Mouse (Mus musculus) hindbrain, embryonic 15.5 days (tissue): ENCODE measurements around the gene Slc25a30. TPM values are rescaled to one million over a fixed set of nuclear protein-coding genes. Genes with fewer than 3 reads are reported as not detected.

ENCODE experiments used
- ATAC-seq: fragments of 200-750 bp; cut with Nextera tagmentation; 2 replicates; pipeline ENCODE4 v1.8.0; 2017; ENCODE audit warnings: low read depth, moderate number of reproducible peaks, moderate TSS enrichment; ENCODE audit not compliant: low FRiP score
- H3K27ac ChIP-seq: fragments of 300-500 bp; sonication (generic); replicated peaks from 2 replicates; pipeline ENCODE4 v1.5.1; 2015; ENCODE audit warnings: mild to moderate bottlenecking, inconsistent platforms
- H3K27me3 ChIP-seq: fragments of 300-500 bp; sonication (generic); 2 replicates; pipeline ENCODE4 v1.6.1; 2015; ENCODE audit warnings: control low read depth, inconsistent platforms
- H3K36me3 ChIP-seq: fragments of 300-500 bp; sonication (generic); 2 replicates; pipeline ENCODE4 v1.6.1; 2015; ENCODE audit warnings: control low read depth, inconsistent platforms
- H3K4me1 ChIP-seq: fragments of 300-500 bp; sonication (generic); replicated peaks from 2 replicates; pipeline ENCODE4 v1.6.1; 2015; ENCODE audit warnings: control low read depth, inconsistent platforms
- H3K4me2 ChIP-seq: fragments of 300-500 bp; sonication (generic); 2 replicates; pipeline ENCODE4 v1.6.1; 2015; ENCODE audit warnings: moderate library complexity, mild to moderate bottlenecking, inconsistent platforms
- H3K4me3 ChIP-seq: fragments of 300-500 bp; sonication (generic); 2 replicates; pipeline ENCODE4 v1.5.1; 2015; ENCODE audit warnings: mild to moderate bottlenecking, inconsistent platforms
- H3K9ac ChIP-seq: fragments of 300-500 bp; sonication (generic); 2 replicates; pipeline ENCODE4 v1.6.1; 2015; ENCODE audit warnings: inconsistent platforms
- H3K9me3 ChIP-seq: fragments of 300-500 bp; sonication (generic); 2 replicates; pipeline ENCODE4 v1.6.1; 2016; ENCODE audit warnings: control low read depth, inconsistent platforms
- WGBS: fragments of 180-500 bp; shearing (Covaris S2); methylation state at CpG from one replicate; pipeline ENCODE4 v1.1.7; 2015; 5-methylcytosine and 5-hydroxymethylcytosine counted together
- polyA plus RNA-seq: library from polyadenylated mRNA; unstranded; fragments of >200 nt; fragmentation: Nextera tagmentation; extraction: Ambion mirVana; gene quantifications from 2 replicates; pipeline ENCODE4 v1.2.1, GENCODE M21; 2015

Slc25a30 gene
- polyA plus RNA-seq, 1 experiment from 2014 or later = 9.9 TPM

DNA sequence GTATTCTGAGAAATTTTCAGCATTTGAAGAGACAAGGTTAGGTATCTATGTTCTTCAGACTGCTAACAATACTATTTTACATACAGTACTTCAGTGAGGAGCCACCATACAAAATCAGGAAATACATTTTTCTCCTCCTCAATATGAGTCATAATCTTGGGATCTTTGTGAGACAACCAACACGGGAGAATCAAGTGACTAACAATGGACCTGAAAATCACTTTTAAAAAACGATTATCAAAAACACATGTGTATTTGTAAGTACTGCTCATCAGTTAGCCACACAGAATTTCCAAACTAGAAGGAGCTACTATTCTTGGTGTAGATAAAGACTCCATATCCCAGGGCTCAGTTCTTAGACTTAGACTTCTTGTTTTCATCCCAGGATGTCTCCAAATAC is 55.5 kb downstream of the Slc25a30 start:
- Histone ChIP-seq H3K9me3 (no peaks in the 10 kb centered on the region), H3K4me3 (no peak overlapping the region), H3K27ac (no peak overlapping the region), H3K36me3 (peaks cover 69% of the 10 kb centered on the region), H3K9ac (no peak overlapping the region), H3K4me2 (no peak overlapping the region), H3K4me1 (no peaks in the 10 kb centered on the region), H3K27me3 (no peaks in the 10 kb centered on the region)
- 90% methylated on average over 2 of the region's 2 CpGs for WGBS
- no peak for ATAC-seq

DNA sequence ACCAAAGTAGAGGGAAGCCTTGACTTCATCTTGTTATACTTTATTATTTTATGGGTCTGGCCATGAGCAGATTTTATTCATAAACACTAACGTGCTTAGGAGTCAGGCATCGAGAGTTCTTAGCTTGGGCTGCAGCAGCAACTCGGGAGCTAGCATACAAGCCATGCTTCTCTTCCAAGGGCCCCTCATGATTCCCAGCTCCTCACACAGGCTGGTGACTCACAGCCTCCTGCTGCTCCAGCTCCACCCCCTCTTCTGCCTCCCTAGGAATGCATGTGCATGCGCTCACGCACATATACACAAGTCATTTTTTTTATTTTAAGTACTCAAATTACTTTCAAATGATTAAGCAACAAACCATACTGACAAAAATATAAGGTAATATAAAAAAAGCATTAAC is 58.7 kb downstream of the Slc25a30 start:
- no peak for ATAC-seq
- Histone ChIP-seq H3K27ac (no peak overlapping the region), H3K9me3 (no peaks in the 10 kb centered on the region), H3K36me3 (peaks cover 57% of the 10 kb centered on the region), H3K4me2 (no peak overlapping the region), H3K9ac (no peak overlapping the region), H3K4me3 (no peak overlapping the region), H3K4me1 (no peaks in the 10 kb centered on the region), H3K27me3 (no peaks in the 10 kb centered on the region)
- 92% methylated on average over 5 of the region's 5 CpGs for WGBS

DNA sequence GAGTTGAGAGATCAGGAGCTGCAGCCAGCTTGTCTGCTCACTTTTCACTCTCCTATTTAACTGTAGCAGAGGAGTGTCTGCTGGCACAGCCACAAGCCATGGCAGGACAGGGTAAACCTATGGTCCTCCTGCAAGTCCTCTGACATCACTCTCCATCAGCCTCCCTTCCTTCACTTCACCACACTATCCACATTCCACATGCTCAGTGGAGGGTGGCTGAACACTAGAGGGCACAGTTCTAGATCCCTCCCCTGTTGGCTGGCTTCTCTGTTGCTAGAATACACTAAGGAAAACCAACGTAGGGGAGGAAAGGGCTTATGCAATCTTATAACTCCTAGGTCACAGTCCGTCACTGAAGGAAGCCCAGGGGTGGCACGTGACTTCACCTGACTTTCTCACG is 59.8 kb downstream of the Slc25a30 start:
- 74% methylated on average over 4 of the region's 4 CpGs for WGBS
- H3K27me3 ChIP-seq = no peaks in the 10 kb centered on the region
- no peak for ATAC-seq

DNA sequence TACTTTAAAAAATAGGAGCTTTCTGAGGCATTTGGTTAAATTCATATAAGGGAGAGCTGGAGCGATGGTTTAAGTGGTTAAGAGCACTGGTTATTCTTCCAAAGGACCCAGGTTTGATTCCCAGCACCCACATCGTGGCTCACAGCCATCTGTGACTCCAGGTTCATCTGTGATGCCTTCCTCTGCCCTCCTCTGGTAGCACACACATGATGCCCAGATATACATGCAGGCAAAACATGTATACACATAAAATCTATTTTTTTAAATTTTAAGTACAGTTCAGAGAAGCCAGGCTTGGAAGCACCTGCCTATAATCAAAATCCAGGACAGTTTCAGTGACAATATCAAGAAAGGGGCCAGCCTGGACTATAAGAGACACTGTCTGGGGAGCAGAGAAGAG is 64.0 kb downstream of the Slc25a30 start:
- no peaks in the 10 kb centered on the region for H3K4me1 ChIP-seq
- 92% methylated on average over 2 of the region's 2 CpGs for WGBS

More for the DNA sequence above, 59.8 kb downstream of the Slc25a30 start:
- no peaks in the 10 kb centered on the region for H3K9me3 ChIP-seq
- H3K36me3 ChIP-seq = peaks cover 54% of the 10 kb centered on the region
- H3K9ac ChIP-seq = no peak overlapping the region
- no peaks in the 10 kb centered on the region for H3K4me1 ChIP-seq
- no peak overlapping the region for H3K4me2 ChIP-seq
- no peak overlapping the region for H3K4me3 ChIP-seq
- no peak overlapping the region for H3K27ac ChIP-seq

DNA sequence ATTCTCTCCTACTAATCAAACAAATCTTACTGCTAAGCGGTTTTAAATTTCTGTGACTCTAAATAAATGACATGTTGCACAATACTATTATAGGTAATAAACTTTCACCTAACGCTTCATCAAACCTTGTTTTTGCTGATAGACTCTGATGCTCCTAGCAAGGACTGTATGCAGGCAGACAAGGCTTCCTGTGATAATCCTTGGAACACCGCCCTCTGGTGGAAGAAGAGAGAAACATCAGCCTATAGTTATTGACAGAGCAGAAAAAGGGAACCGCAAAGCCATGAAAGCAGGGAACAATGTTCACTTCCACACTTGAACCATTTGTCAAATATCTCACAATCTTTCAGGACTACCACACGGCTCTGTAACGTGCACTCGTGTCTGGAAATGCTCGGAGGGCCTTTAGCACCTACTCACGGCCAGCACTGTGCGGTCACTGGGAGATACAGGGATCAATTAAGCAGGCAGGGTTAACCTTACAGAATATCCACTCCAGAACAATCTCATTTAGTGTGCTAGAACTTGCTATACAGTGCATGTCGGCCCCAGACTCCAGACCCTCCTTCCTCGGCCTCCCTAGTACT is 64.8 kb downstream of the Slc25a30 start:
- peak; percentile 69; the same call in 1 of the 2 replicates for ATAC-seq
- 60% methylated on average over 12 of the region's 12 CpGs for WGBS
- H3K36me3 ChIP-seq = peaks cover 54% of the 10 kb centered on the region

More for the DNA sequence above, 64.0 kb downstream of the Slc25a30 start:
- no peak overlapping the region for H3K4me2 ChIP-seq
- H3K36me3 ChIP-seq = peaks cover 56% of the 10 kb centered on the region
- ATAC-seq = no peak
- no peak overlapping the region for H3K9ac ChIP-seq
- no peaks in the 10 kb centered on the region for H3K9me3 ChIP-seq
- H3K27ac ChIP-seq = no peak overlapping the region
- no peak overlapping the region for H3K4me3 ChIP-seq
- no peaks in the 10 kb centered on the region for H3K27me3 ChIP-seq

DNA sequence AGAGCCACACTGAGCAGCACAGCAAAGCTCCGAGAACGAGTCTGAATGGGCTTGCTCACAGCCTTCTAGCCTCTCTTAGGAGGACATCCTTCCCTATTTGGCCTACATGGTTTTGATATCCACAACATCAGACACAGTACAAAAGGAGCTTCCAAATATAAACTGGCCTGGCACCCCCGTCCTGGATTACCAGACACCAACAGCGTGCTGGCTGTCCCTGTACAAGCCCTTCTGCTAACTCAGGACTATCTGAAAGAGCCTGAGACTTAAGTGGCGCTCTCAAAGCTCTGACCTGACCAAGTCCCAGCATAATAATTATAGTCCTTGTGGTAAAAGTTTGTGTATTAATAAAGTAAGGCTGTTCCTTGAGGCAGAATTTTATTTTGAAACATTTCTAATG is 66.7 kb downstream of the Slc25a30 start:
- Histone ChIP-seq H3K4me1 (no peaks in the 10 kb centered on the region), H3K27ac (no peak overlapping the region), H3K27me3 (no peaks in the 10 kb centered on the region), H3K4me2 (no peak overlapping the region), H3K9ac (no peak overlapping the region), H3K36me3 (peaks cover 60% of the 10 kb centered on the region), H3K4me3 (no peak overlapping the region), H3K9me3 (no peaks in the 10 kb centered on the region)
- 95% methylated on average over 5 of the region's 5 CpGs for WGBS
- no peak for ATAC-seq

More for the DNA sequence above, 64.8 kb downstream of the Slc25a30 start:
- no peaks in the 10 kb centered on the region for H3K9me3 ChIP-seq
- no peaks in the 10 kb centered on the region for H3K4me1 ChIP-seq
- no peak overlapping the region for H3K4me2 ChIP-seq
- no peak overlapping the region for H3K4me3 ChIP-seq
- no peaks in the 10 kb centered on the region for H3K27me3 ChIP-seq
- H3K9ac ChIP-seq = no peak overlapping the region
- no peak overlapping the region for H3K27ac ChIP-seq

DNA sequence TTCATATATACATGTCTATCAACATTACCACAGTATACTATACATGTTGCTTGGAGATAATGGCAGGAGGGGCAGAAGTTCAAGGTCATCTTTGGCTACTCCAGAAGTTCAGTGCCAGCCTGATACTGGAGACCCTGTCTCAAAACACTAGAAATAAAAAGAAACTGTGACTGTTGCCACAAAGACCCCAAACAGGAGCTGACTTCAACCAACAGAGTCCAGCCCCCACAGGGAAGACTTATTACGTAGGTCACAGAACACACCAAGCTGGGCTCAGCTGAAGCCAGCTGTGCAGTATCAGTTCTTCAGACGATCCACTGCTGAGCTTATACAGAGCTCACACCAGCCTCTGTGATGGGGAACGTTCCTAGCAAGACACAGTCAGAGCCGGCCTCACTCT is 70.4 kb downstream of the Slc25a30 start:
- H3K9me3 ChIP-seq = no peaks in the 10 kb centered on the region
- H3K4me2 ChIP-seq = no peak overlapping the region
- WGBS = 89% methylated on average over 4 of the region's 4 CpGs
- ATAC-seq = no peak
- no peak overlapping the region for H3K27ac ChIP-seq
- peaks cover 63% of the 10 kb centered on the region for H3K36me3 ChIP-seq
- no peak overlapping the region for H3K9ac ChIP-seq
- no peaks in the 10 kb centered on the region for H3K27me3 ChIP-seq
- no peak overlapping the region for H3K4me3 ChIP-seq
- no peaks in the 10 kb centered on the region for H3K4me1 ChIP-seq

DNA sequence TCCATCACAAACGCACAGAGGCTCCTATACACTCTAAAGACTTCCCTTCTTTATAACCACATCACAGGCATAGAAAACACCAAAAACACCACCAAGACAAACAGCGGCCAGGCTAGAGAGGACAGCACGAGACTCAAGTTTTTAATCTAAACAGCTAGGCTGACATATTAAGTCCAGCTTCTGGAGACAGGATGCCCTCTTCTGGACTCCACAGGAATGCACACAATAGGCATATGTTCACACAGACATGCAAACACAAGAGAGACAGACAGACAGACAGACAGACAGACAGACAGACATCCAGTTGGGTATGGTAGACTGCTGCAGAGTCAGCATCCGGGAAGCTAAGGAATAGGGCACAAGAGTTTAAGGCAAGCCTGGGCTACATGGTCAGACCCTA is 73.2 kb downstream of the Slc25a30 start:
- Histone ChIP-seq H3K4me2 (no peak overlapping the region), H3K4me3 (no peak overlapping the region), H3K27ac (no peak overlapping the region), H3K4me1 (no peaks in the 10 kb centered on the region), H3K9ac (no peak overlapping the region), H3K27me3 (no peaks in the 10 kb centered on the region), H3K9me3 (no peaks in the 10 kb centered on the region), H3K36me3 (peaks cover 66% of the 10 kb centered on the region)
- 71% methylated on average over 4 of the region's 4 CpGs for WGBS
- ATAC-seq = no peak

DNA sequence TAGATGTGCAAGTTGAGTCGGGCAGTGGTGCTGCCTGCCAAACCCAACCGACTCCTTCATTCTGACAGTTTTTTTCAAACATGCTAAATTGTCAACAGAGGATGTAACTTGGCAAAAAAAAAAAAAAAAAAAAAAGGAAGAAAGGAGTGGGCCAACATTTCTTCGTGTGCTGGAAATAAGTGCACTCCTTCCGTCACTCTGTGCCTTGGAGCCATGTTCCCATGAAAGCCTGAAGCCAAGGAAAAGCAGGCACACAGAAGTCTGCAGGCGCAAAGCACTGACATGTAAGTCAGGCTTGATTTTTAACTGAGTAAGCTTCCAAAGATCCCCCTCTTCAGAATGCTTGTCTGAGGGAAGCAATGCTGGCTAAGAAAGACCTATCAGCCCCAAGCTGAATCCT is 74.2 kb downstream of the Slc25a30 start:
- ATAC-seq = no peak
- 86% methylated on average over 5 of the region's 5 CpGs for WGBS
- Histone ChIP-seq H3K4me3 (no peak overlapping the region), H3K27ac (no peak overlapping the region), H3K4me2 (no peak overlapping the region), H3K4me1 (no peaks in the 10 kb centered on the region), H3K36me3 (peaks cover 64% of the 10 kb centered on the region), H3K9me3 (no peaks in the 10 kb centered on the region), H3K9ac (no peak overlapping the region), H3K27me3 (no peaks in the 10 kb centered on the region)

DNA sequence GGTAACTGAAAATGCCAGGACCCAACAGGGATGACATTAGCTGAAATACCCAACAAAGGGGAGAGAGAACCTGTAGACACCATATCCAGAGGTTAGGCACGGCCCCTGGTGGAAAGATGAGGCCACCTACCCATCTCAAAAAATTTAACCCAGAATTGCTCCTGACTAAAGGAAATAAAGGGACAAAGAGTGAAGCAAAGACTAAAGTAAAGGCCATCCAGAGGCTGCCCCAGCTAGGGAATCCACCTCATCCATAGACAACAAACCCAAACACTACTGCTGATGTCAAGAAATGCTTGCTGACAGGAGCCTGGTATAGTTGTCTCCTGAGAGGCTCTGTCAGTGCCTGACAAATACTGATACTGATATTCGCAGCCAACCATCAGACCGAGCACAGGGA is 75.1 kb downstream of the Slc25a30 start:
- Histone ChIP-seq H3K9me3 (no peaks in the 10 kb centered on the region), H3K4me2 (no peak overlapping the region), H3K36me3 (peaks cover 64% of the 10 kb centered on the region), H3K4me3 (no peak overlapping the region), H3K27me3 (no peaks in the 10 kb centered on the region), H3K27ac (no peak overlapping the region), H3K9ac (no peak overlapping the region), H3K4me1 (no peaks in the 10 kb centered on the region)
- ATAC-seq = no peak
- WGBS = 89% methylated on average over 3 of the region's 3 CpGs

Other genes with a start within 250 kb of the Slc25a30 start
- gene Spert, start 193.9 kb downstream of the Slc25a30 start, polyA plus RNA-seq = not detected in 2 replicates
- gene Erich6b, start 144.8 kb downstream of the Slc25a30 start, polyA plus RNA-seq = 0.25 TPM in 1 of 2 replicates, not detected in the other
- gene Cog3, start 32.5 kb downstream of the Slc25a30 start, polyA plus RNA-seq = 17.7 and 18.2 TPM in 2 replicates
- gene Tpt1, start 58.1 kb upstream of the Slc25a30 start, polyA plus RNA-seq = 665 and 758 TPM in 2 replicates
- 5.8 and 6.4 TPM in 2 replicates for gene Kctd4, start 168.0 kb upstream of the Slc25a30 start, polyA plus RNA-seq
- 34.6 and 35.4 TPM in 2 replicates for gene Gtf2f2, start 223.8 kb upstream of the Slc25a30 start, polyA plus RNA-seq